ENCODE assay signal across 25 mouse cellular contexts in the genomic region with DNA sequence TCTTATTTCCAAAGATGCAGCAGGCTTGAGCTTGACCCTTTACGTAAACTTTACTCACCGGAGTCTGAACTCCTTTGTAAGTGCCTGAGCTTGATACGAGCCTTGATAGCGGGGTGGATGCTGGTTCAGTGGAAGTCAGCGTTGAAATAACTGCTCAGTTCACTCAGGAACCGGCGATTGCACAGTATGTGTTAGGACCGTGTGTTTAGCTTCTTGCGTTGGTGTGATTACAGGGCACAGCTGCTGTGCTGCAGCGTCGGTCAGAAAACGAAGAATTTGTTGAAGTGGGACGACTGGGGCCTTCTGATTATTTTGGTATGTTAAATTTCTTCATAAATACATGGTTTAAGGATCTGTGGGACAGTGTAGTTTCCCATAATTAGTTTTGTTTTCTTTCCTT. TPM values are rescaled to one million over a fixed set of nuclear protein-coding genes. Genes with fewer than 3 reads are reported as not detected.
"Had no signal": no experiment of that assay in that cellular context is flagged by ENCODE, and none has a peak within 500 bp of the region (broad histone marks: within the 10 kb centered on the region; RNA-seq: fewer than 3 reads in every experiment).

No protein-coding gene starts in this region.

- H3K4me3 ChIP-seq: heart, adult 2 months; heart, embryonic 10.5 days; heart, embryonic 12.5 days; hindbrain, embryonic 10.5 days; hindbrain, embryonic 12.5 days; intestine, embryonic 15.5 days; left cerebral cortex, adult 2 months; limb, embryonic 10.5 days; limb, embryonic 12.5 days had no signal

- H3K9me3 ChIP-seq: heart, embryonic 10.5 days; heart, embryonic 12.5 days; hindbrain, embryonic 10.5 days; hindbrain, embryonic 12.5 days; intestine, embryonic 15.5 days; limb, embryonic 10.5 days; limb, embryonic 12.5 days had no signal

- ATAC-seq: forebrain, postnatal 0 days; hindbrain, embryonic 16.5 days; inflammation-experienced regulatory T-cells, adult 6 months; intestine, embryonic 15.5 days; intestine, postnatal 0 days had no signal

- DNase-seq: forebrain, postnatal 0 days; gastrocnemius, postnatal 14 days; heart, adult 2 months; heart, postnatal 10 days; heart, postnatal 4 days; kidney, adult 18-20 months; kidney, adult 8-10 months; kidney, postnatal 10 days; kidney, postnatal 25 days; kidney, postnatal 4 days; liver had no signal

- H3K27ac ChIP-seq: heart, adult 2 months; heart, embryonic 10.5 days; hindbrain, embryonic 10.5 days; hindbrain, embryonic 12.5 days; hindbrain, embryonic 14.5 days; intestine, embryonic 15.5 days; left cerebral cortex, adult 2 months; limb, embryonic 10.5 days; limb, embryonic 12.5 days had no signal

- H3K27me3 ChIP-seq: heart, embryonic 12.5 days; hindbrain, embryonic 12.5 days; intestine, embryonic 15.5 days; limb, embryonic 12.5 days had no signal

- H3K4me1 ChIP-seq: heart, embryonic 10.5 days; hindbrain, embryonic 10.5 days; hindbrain, embryonic 12.5 days; intestine, embryonic 15.5 days; limb, embryonic 10.5 days had no signal

- H3K9ac ChIP-seq: forebrain, postnatal 0 days; heart, embryonic 12.5 days; hindbrain, embryonic 12.5 days; hindbrain, embryonic 14.5 days; intestine, embryonic 15.5 days; limb, embryonic 12.5 days had no signal

- H3K4me2 ChIP-seq: heart, embryonic 12.5 days; hindbrain, embryonic 12.5 days; hindbrain, embryonic 14.5 days; intestine, embryonic 15.5 days; limb, embryonic 12.5 days; liver, embryonic 11.5 days had no signal

RNA-seq across cellular contexts. Expression of gene Fam20a, which starts 55.7 kb away (rescaled TPM):
- total RNA-seq: granulocyte monocyte progenitor cell, adult 5-6 weeks had no signal
